Mouse (Mus musculus): ENCODE measurements at regions not wholly inside any gene's neighbourhood (a gene's known extent, or its start where the extent isn't known, plus 50 kb on each side); places are given as distances from the start of the nearest gene placed in this dataset.

DNA sequence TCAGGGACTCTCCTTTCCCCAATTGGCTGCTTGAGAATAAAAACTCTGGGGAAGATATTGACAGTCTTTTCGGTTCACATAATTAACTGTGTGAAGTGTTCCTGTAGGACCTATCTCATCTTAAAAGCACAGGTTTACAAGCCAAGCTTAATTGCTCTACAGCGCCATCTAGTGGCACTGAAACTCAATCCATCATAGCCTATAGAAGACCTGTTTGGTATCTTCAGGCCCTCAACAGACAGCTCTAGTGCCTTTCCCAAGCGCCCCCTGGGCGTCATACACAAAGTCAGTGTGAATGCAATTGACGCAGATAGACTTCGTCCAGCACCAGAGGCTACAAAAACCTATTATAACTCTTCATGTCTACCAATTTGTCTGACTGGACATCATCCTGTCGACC is 78.9 kb upstream of the Lsm6 start:
- TF ChIP-seq POLR2A (IDR thresholded peaks at IDR 0.05; ENCODE audit: extremely low read depth, insufficient read depth, low read length) (no peak), CTCF (IDR thresholded peaks at IDR 0.05; ENCODE audit: low read depth, low read length) (peak; percentile 39)
